Mouse (Mus musculus) limb, embryonic 14.5 days (tissue): ENCODE measurements around the gene Gna15. TPM values are rescaled to one million over a fixed set of nuclear protein-coding genes. Genes with fewer than 3 reads are reported as not detected.
A peak's percentile ranks its signal among the peaks of the same experiment; 100 is the strongest.

ENCODE experiments used
- ATAC-seq: fragments of 200-750 bp; cut with Nextera tagmentation; 2 replicates; pipeline ENCODE4 v1.8.0; 2017; ENCODE audit warnings: low read depth, moderate number of reproducible peaks, moderate TSS enrichment; ENCODE audit not compliant: low FRiP score
- DNase-seq: peaks from one replicate; pipeline ENCODE4 v3.0.0-alpha.2; 2015; ENCODE audit warnings: low spot score
- H3K27ac ChIP-seq: fragments of 300-500 bp; sonication (generic); replicated peaks from 2 replicates; pipeline ENCODE4 v1.5.1; 2014; ENCODE audit warnings: low read depth, mild to moderate bottlenecking, low read length, moderate library complexity, mixed read lengths
- H3K27me3 ChIP-seq: fragments of 300-500 bp; sonication (generic); 2 replicates; pipeline ENCODE4 v1.6.1; 2014; ENCODE audit warnings: low read length, mixed read lengths; ENCODE audit not compliant: control insufficient read depth, insufficient read depth
- H3K36me3 ChIP-seq: fragments of 300-500 bp; sonication (generic); 2 replicates; pipeline ENCODE4 v1.6.1; 2014; ENCODE audit warnings: mild to moderate bottlenecking, low read length, moderate library complexity, mixed read lengths; ENCODE audit not compliant: control insufficient read depth, insufficient read depth
- H3K4me1 ChIP-seq: fragments of 300-500 bp; sonication (generic); 2 replicates; pipeline ENCODE4 v1.6.1; 2014; ENCODE audit warnings: antibody characterized with exemption, low read length, mixed read lengths; ENCODE audit not compliant: control insufficient read depth, insufficient read depth
- H3K4me2 ChIP-seq: fragments of 300-500 bp; sonication (generic); replicated peaks from 2 replicates; pipeline ENCODE4 v1.6.1; 2014; ENCODE audit warnings: low read depth, mild to moderate bottlenecking, low read length, moderate library complexity; ENCODE audit not compliant: severe bottlenecking
- H3K4me3 ChIP-seq: fragments of 300-500 bp; sonication (generic); replicated peaks from 2 replicates; pipeline ENCODE4 v1.5.1; 2014; ENCODE audit warnings: low read length
- H3K9ac ChIP-seq: fragments of 300-500 bp; sonication (generic); 2 replicates; pipeline ENCODE4 v1.6.1; 2014; ENCODE audit warnings: mild to moderate bottlenecking, low read depth, low read length, moderate library complexity; ENCODE audit not compliant: severe bottlenecking
- H3K9me3 ChIP-seq: fragments of 300-500 bp; sonication (generic); 2 replicates; pipeline ENCODE4 v1.6.1; 2016; ENCODE audit warnings: low read length; ENCODE audit not compliant: control insufficient read depth
- POLR2A ChIP-seq: fragments of 200-500 bp; IDR thresholded peaks from 2 replicates; pipeline ENCODE4 v1.8.0; 2012; ENCODE audit warnings: inconsistent platforms, mild to moderate bottlenecking, moderate library complexity, borderline replicate concordance; ENCODE audit not compliant: insufficient read depth, insufficient read length; ENCODE audit errors: extremely low read depth
- WGBS: fragments of 180-500 bp; shearing (Covaris S2); extraction: QIAGEN DNeasy Blood & Tissue Kit; methylation state at CpG from one replicate; pipeline ENCODE4 v1.1.7; 2014; 5-methylcytosine and 5-hydroxymethylcytosine counted together
- polyA plus RNA-seq, 2 experiments: library from polyadenylated mRNA; depleted of rRNA in 1 of 2; stranded (reverse) in 1 of 2; unstranded in 1 of 2; fragments of >200 nt; fragmentation: Nextera tagmentation in 1 of 2; extraction: Ambion mirVana in 1 of 2; gene quantifications; 2 replicates each; pipeline versions ENCODE4 v1.2.1 to v1.2.3; 2012 to 2014

Gna15 gene
- polyA plus RNA-seq, 2 experiments: 3.4 to 3.8 TPM

- Histone ChIP-seq H3K27me3 (no peaks in the 10 kb centered on the region; the same call in 1 of the 2 replicates), H3K27ac (no peak overlapping the region), H3K4me3 (no peak overlapping the region), H3K4me2 (no peak overlapping the region), H3K36me3 (no peaks in the 10 kb centered on the region), H3K4me1 (no peaks in the 10 kb centered on the region), H3K9ac (no peak overlapping the region), H3K9me3 (no peaks in the 10 kb centered on the region)
- TF ChIP-seq POLR2A: no peak
- ATAC-seq (no peak), DNase-seq (no peak)
- WGBS: 67% methylated on average over 3 of the region's 3 CpGs
Measured at GRCm38 (mm10) chr10:81519978-81520365, 4.1 kb downstream of the Gna15 start.

DNA sequence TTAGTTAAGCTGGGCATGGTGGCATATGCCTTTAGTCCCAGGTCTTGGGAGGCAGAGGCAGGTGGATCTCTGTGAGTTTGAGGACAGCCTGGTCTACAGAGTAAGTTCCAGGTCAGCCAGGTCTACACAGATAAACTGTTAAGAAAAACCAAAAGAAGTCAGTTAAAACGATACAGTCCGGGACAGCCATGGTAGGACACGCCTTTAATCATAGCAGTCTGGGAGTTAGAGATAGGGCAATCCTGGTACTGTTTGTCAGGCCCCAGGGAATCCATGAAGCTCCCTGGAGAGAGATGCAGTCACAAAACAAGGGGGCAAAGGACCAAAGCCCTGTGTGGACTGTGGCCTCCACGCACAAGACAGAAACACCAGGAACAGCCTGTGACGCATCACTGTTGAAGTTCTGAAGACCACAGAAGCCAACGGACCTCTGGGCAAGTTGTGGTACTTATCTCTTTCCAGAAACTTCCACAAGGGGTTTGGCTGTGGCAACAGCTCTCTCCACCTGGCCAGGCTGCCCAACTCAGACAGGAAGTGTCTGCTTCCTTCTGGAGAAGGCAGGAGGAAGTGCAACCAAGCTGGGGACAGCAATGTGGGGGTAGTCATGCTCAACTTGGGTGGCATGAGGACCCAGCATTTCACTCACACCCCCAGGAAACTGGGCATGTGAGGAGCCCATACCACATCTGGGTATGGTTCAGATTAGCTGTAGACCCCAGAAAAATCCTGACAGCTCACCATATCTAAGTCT lies 4.6 kb downstream of the Gna15 start:
- WGBS: 84% methylated on average over 6 of the region's 6 CpGs
- H3K4me1 ChIP-seq: no peaks in the 10 kb centered on the region
- TF ChIP-seq POLR2A: no peak
- H3K4me2 ChIP-seq: no peak overlapping the region
- no peak overlapping the region for H3K9ac ChIP-seq
- H3K9me3 ChIP-seq: no peaks in the 10 kb centered on the region
- H3K4me3 ChIP-seq: no peak overlapping the region
- H3K36me3 ChIP-seq: no peaks in the 10 kb centered on the region
- no peak for ATAC-seq
- DNase-seq: no peak
- H3K27ac ChIP-seq: no peak overlapping the region
- H3K27me3 ChIP-seq: no peaks in the 10 kb centered on the region; the same call in 1 of the 2 replicates

DNA sequence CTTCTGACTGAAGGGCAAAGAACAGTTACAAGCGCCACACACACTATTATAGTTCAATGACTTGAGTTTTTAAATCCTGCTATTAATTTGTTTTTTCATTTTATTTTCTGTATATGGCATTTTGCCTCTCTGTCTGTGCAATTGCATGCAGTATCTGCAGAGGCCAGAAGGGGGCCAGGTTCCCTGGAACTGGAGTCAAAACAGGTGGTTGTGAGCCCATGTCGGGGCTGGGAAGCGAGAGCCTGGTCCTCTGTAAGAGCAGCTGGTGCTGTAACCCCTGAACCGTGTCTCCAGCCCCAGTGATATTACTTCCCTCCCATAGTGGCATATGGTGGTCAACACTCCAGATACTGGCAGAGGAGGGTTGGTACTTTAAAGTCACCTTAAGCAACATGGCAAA lies 5.5 kb downstream of the Gna15 start:
- DNase-seq (peak; percentile 40), ATAC-seq (no peak)
- Histone ChIP-seq H3K9me3 (no peaks in the 10 kb centered on the region), H3K4me3 (no peak overlapping the region), H3K36me3 (no peaks in the 10 kb centered on the region), H3K27ac (no peak overlapping the region), H3K27me3 (no peaks in the 10 kb centered on the region), H3K4me1 (no peaks in the 10 kb centered on the region), H3K4me2 (no peak overlapping the region), H3K9ac (no peak overlapping the region)
- TF ChIP-seq POLR2A: no peak
- 10% methylated on average over 4 of the region's 4 CpGs for WGBS

DNA sequence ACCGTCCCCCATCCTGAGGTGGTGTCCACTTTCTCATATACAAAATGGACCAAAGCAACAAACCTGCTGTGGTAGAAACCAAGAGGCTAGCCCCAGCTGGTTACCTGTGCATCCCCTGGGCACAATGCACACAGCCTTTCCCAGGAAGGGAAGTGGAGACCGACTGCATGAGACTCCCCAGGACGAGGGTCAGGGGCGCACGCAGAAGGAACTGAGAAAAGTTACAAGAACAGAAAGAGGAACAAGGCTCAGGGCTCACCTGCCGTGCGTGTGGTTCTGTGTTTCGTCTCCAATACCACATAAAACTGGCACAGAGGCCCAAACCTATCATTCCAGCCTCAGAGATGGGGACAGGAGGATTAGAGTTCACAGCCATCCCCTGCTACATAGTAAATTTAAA lies 6.8 kb downstream of the Gna15 start:
- WGBS: 58% methylated on average over 8 of the region's 8 CpGs
- Histone ChIP-seq H3K4me1 (no peaks in the 10 kb centered on the region), H3K4me3 (no peak overlapping the region), H3K9me3 (no peaks in the 10 kb centered on the region), H3K4me2 (no peak overlapping the region), H3K36me3 (no peaks in the 10 kb centered on the region), H3K9ac (no peak overlapping the region), H3K27ac (no peak overlapping the region), H3K27me3 (no peaks in the 10 kb centered on the region)
- ATAC-seq (no peak), DNase-seq (no peak)
- TF ChIP-seq POLR2A: no peak

GRCm38 (mm10) chr10:81513798-81514197 lies 10.2 kb downstream of the Gna15 start:
- Histone ChIP-seq H3K36me3 (no peaks in the 10 kb centered on the region), H3K27ac (no peak overlapping the region), H3K4me2 (no peak overlapping the region), H3K9ac (no peak overlapping the region), H3K27me3 (no peaks in the 10 kb centered on the region), H3K4me1 (no peaks in the 10 kb centered on the region), H3K4me3 (no peak overlapping the region), H3K9me3 (no peaks in the 10 kb centered on the region)
- DNase-seq (no peak), ATAC-seq (no peak)
- TF ChIP-seq POLR2A: no peak
- 89% methylated on average over 5 of the region's 5 CpGs for WGBS
